Mouse (Mus musculus) monocyte, adult 5-6 weeks (primary cell): Measurements from ENCODE around the gene Ar. TPM values are rescaled to one million over a fixed set of nuclear protein-coding genes. Genes with fewer than 3 reads are reported as not detected.

ENCODE experiments used
- ATAC-seq: fragments of 153-309, 156-312 bp; replicated peaks from 2 replicates; pipeline ENCODE4 v1.8.0; 2017; ENCODE audit warnings: mild to moderate bottlenecking; ENCODE audit not compliant: low TSS enrichment, insufficient number of reproducible peaks, severe bottlenecking, poor library complexity, low FRiP score
- total RNA-seq: library from RNA; stranded (forward); fragments of 200-1000, 200-491, 200-594 nt; gene quantifications from 3 replicates; pipeline ENCODE4 v1.2.3, GENCODE M21; 2017

Gene Ar
- total RNA-seq, 1 experiment from 2014 or later = 1.3 TPM

DNA sequence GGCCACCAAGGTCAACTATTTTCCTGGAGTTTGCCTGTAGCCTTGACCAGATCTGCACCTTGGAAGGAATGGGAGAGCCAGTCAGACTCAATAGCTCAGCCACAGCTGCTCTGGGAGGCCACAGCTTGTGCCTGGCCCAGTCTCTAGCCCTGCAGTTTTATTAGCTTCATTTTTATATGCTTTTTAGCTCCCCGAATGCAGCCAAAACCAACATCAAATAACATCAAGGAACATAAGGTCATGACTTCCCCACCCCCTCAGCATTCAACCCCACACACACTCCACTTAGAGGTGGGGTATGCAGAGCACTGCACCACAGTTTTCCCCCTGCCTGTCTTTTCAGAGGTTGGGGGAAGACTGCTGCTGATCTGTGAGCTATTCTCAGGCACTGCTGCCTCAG lies 198.9 kb downstream of the Ar start:
- no peak for ATAC-seq

DNA sequence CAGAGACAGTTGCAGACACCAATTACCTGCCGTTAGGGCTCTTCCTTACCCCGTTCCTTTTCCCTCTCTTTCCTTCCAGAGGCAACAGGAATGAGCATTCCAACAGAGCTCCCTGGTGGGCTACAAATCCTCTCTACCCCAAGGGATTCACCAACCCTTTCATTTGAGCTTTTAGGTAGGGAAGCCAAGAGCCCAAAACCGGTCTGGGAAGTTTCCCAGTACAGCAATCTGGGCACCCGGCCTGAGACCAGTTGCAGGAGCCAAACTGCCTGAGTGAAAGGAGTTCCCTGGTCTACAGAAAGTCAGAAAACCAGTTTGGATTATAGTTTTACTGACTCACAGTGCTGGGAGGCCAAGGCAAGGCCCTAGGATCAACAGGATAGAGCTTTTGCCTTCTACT lies 199.5 kb downstream of the Ar start:
- no peak for ATAC-seq
